Mouse (Mus musculus) urinary bladder, adult 2 months (tissue): ENCODE results near the gene Lrrc71. TPM values are rescaled to one million over a fixed set of nuclear protein-coding genes. Genes with fewer than 3 reads are reported as not detected.

Experiments
- DNase-seq: peaks from one replicate; pipeline ENCODE4 v3.0.0; 2022; ENCODE audit warnings: low spot score
- polyA plus RNA-seq: library from polyadenylated mRNA; depleted of rRNA; stranded (reverse); fragments of >200 nt; gene quantifications from 2 replicates; pipeline ENCODE4 v1.2.3, GENCODE M21; 2012

Lrrc71 gene
- polyA plus RNA-seq, 1 experiment = 0.19 TPM

DNA sequence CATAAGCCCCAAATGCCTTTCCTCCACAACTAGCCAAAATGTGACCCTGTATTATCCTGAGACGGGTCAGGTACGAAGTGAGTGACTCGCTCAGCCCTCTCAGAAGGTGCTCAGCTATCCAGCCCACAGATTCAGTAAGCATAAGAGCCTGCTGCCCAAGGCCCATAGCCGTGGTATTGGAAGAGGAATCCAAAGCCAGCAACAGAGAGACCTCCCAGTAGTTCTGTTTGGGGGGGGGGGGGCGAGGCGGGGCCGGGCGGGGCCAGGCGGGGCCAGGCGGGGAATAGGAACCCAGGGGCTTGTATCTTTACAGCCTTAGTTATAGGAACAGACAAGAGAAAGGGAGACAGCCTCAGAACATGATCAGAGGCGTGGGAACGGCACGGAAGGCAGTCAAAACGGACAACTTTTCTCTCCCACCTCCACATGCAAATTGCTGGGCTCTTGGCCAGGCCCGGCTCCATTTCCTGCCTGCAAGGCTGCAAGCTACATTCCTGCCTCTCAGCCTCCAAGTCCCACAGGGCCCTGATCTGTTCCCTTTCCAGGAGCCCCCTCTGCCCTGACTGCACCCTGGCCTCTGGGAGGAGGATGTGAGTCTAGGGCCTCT lies 15.4 kb upstream of the Lrrc71 start:
- DNase-seq = no peak

DNA sequence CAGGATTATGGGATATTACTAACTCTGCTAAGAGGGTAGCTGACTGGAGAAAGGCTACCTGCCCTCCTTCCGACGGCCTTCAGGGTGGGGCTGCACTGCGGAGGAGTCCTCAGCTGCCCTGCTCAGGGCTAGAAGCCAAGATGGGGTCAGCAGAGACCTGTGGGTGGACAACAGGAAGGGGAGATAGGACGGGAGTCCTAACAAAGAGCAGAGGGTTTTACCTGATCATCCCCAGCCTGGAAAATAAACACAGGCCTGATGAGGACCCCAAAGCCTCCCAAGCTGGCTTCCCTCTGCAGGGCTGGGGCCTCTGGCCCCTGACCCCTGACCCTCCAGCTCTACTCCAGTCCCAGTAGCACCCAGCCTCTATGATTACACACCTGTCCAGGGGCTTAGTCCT lies 14.8 kb upstream of the Lrrc71 start:
- DNase-seq = no peak

DNA sequence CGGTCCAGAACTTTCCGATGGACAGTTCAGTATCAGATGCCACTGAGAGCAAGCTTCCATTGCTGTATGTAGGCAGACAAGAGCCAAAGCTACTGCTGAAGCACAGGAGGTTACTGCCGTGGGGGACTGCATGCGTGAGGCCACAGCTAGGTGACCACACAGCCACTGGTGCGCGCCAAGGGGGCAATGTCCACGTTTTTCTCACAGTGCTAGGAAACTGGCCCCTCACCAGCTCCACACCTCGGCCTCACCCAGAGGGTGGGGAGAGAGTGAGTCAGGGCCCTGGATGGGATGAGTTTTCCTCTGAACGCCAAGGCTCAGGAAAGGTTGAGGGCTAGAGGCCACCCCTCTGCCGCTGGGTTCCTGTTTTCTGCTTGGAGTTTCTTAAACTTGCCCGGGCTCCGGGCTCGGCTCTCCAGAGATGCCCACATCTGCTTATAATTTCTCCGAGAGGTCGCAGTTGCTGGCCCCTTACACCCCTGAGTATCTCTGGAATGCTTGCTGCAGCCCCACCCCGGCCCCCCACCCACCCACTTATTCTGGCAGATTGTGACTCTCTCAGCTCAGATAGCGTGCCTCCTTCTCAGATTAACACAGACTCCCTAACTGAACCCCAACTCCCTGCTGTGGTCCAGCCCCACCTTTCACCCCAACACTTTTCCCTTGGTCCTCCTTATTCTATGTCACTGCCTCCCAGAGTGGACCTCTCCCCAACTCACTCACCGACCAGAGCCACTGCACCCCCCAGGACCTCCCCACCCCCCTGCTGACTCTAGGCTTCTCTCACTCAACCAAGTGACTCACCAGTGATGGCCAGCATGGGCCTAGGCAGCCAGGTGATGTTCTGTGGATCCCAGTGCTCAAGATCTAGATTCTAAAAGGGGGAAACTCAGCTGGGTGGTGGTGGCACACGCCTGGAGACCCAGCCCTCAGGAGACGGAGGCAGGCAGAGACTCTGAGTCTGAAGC lies 13.3 kb upstream of the Lrrc71 start:
- DNase-seq = no peak

DNA sequence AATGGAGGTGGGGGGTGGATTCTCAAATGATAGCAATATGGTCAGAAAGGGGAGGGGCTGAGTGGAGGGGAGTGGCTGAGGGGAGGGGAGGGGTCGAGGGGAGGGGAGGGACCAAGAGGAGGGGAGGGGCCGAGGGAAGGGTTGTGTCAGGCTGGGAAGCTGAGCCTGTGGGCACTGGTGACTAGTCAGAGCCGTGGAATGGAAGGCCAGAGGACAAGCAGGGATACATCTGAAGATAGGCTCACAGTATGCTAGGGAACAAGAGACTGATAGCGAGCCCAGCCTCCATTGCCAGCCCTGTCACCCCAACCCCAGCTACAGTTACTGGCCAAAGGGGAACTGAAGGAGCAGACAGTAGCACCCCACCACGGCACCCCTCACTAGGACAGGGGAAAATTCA lies 10.2 kb upstream of the Lrrc71 start:
- no peak for DNase-seq

DNA sequence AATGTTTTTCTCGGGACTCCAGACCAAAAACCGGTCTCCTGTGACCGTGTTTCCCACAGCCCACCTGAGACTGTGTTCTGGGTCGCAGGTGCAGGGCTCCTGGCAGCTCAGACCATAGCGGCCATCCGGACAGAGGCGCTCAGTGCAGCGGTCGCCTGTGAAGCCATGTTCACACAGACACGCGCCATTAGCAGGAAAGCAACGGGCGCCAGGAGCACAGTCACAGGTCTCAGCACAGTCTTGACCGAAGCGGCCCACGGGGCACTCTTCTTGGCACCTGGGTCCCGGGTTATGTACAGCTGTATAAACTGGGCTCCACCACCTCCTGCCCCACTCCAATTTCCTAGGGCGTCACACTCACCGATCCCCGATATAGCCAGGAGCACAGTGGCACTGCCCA lies 8.1 kb upstream of the Lrrc71 start:
- DNase-seq = no peak

DNA sequence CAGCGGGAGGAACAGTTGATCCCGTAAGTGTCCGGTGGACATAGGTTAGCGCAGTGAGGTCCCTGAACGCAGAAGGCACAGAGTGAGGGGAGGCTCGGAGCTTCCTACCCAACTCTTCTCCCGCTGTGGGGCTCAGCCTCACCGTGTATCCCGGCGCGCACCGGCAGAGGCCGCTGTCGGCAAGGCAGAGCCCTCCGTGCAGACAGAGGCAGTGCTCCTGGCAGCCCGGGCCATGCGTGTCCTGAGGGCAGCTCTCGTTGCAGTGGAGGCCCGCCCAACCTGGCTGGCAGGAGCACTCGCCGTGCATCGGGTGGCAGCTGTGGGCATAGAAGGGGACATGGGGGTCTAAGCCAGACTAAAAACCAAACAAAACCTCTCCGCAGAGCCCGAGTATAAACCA lies 7.5 kb upstream of the Lrrc71 start:
- peak; percentile 84 for DNase-seq

DNA sequence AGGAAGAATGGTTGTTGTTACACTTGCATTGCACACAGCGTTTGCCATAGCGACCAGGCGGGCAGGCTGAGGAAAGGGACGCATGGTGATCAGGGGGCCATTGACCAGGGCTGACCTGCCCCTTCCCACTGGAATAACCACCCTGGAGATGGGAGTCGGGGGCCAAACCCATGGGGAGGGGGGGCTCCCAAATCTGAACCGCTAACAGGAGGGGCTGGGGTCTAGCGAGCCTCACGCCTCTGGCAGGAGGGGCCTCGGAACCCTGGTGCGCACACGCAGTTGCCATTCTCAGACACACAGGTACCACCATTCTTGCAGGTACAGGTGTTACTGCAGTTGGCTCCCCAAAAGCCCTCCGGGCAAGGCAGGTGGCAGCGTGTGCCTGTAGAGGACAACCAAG lies 5.4 kb upstream of the Lrrc71 start:
- no peak for DNase-seq

DNA sequence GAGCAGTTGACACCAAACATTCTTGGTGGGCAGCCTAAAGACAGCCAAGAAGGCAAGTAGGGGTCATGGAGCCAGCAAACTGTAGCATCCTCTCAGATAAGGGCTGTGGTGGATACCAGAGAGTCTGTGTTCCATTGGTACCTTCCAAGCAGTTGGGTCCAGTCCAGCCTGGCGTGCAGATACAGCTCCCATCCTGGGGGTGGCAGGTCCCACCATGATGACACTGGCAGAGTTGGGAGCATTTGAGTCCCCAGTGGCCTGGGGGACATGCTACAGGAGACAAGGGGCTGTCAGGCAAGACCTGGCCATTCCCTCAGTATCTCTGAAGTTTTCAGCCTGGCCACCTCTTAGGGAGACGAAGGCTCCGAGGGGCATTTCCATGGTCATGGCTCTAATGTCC lies 4.1 kb upstream of the Lrrc71 start:
- DNase-seq = no peak

DNA sequence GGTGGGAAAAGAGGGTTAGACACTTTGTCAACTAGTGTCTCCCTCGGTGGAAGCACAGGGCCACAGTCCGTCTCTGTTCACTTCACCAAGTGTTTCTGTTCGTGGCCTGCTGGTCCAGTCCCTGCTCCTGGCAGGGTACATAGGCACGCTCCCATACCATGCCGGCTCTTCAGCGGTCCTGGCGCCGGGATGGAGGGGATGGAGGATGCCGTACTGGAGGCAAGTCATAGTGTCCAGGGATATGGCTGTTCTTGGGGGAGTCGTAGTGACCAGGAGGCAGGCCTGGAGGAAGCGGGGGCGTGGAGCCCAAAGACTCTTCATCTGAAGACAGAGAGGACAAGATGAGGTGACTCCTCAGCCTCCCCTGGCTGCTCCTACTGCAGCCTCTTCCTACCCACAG lies 1.6 kb upstream of the Lrrc71 start:
- DNase-seq = no peak

DNA sequence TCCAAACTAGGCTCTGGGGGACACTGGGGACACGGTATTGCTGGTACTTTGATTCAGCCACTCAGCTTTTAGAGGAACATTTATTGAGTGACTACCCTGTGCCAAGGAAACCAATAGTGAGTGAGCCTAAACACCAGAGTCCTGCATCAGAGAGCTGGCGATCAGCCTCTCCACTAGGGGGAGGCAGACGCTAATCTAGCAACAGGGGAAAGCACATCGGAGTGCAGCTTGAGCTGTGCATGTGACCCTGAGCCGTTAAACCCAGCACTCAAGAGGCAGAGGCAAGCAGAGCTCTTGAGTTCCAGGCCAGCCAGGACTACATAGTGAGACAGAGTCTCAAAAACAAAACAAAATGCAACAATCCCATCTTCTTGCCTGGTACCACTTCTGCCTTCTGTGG lies 611 bp upstream of the Lrrc71 start:
- no peak for DNase-seq

DNA sequence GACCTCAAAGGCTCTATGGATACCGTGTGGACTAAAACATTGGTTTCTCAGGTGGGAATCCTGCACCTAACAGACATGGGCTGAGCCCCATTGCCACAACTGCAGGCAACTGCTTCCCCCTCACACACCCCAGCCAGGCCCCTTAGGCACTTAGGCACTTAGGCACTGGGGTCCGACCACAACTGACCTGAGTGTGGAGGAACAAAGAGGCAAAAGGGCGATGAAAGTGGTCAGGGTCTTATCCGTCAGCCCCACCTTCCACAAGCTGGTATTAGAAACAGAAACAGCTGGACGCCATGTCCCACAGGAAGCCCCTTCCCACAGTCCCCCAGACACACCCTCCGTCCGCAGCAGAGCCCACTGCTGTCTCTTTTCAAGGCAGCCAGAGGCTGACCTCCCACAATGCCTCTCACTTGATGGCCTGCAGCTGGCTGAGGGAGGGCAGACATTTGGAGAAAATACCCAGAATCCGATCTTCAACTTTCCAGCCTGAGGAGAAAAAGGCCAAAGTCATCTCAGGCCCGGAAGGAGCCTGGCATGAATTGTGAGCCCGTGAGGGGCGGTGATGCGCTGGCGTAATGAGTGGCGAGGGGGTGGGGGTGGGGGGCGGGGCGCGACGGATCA lies 3.3 kb downstream of the Lrrc71 start:
- no peak for DNase-seq

DNA sequence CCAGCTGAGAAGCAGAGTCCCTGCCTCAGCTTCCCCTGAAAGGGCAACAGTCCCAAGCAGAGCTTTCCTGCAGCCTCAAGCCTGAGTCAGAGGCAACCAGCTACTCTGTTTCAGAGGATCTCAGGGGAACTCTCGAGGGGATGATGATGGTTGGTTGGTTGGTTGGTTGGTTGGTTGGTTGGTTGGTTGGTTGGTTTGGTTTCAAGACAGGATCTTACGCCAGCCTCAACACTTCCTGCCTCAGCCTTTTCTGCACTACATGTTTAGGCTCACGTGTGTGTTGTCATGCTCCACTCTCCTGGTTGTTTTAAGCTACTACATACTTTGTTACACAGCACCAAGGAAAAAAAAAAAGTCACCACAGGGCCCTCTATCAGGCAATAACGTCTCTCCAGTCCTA lies 4.5 kb downstream of the Lrrc71 start:
- DNase-seq = no peak

DNA sequence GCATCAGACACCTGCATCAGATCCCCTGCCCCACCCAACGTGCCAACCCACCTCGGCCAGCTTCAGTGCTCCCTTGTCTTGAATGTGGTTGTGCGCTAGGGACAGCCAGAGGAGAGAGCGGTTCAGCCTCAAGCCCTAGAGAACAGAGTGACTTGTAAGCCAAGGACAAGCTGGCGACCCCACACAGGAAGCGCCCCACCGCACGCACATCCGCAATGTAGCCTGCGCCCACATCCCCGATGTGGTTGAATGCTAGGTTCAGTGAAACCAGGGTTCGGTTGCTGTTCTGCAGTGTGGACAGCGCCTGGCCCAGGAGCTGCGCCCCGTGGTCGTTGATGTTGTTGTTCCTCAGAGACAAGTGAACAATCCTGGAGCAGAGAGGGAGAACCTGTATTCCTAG lies 5.7 kb downstream of the Lrrc71 start:
- no peak for DNase-seq

DNA sequence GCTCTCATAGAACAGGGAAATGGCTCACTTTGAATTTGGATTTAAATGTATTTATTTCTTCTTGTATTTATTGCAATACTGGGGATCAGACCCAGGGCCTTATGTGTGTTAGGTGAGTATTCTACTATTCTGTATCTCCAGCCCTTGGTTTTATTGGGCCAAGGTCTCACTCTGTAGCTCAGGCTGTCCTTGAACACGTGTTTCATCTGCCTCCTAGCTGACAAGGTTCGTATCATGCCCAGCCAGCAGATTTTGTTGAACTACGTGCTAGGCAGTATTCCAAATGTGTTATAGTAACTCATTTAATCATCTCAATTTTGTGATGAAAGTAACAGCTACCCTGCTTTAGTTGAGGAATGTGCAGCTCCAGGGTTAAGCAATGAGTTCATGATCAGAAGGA lies 6.4 kb downstream of the Lrrc71 start:
- no peak for DNase-seq

DNA sequence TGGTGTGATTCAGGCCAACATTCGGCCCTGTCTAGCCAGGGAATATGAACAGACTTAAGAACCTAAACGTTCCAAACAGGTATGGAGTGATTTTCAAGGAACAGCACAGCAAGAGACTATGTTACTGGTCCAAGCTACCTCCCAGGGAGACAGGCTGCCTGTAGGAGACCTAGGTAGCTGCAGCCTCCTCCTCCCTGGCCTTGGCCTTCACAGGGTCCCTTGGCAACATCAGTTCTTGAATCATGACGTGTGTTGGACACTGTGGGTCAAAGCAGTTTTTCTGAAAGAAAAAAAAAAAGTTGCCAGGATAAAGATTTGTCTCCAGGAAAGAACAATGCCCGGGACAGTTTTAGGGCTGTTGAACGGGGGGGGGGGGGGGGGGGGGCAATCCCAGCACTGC lies 9.5 kb downstream of the Lrrc71 start:
- DNase-seq = no peak

DNA sequence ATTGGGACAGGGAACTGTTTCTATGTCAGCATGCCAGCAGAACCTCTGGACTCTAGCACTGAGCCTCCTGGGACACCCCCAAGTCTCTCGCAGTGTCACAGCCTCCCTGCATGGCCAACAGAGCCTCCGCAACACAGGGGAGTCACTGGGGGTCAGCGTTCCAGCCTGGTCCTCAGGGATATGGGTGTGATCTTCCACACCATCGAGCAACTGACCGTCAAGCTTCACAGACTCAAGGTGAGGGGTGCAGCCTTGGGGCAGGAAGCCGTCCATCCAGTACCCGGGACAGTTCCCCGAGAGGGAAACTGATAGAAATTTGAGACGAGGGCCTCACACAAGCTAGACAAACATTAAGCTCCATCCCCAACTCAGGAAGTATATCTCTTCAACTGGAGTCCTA lies 13.1 kb downstream of the Lrrc71 start:
- no peak for DNase-seq

DNA sequence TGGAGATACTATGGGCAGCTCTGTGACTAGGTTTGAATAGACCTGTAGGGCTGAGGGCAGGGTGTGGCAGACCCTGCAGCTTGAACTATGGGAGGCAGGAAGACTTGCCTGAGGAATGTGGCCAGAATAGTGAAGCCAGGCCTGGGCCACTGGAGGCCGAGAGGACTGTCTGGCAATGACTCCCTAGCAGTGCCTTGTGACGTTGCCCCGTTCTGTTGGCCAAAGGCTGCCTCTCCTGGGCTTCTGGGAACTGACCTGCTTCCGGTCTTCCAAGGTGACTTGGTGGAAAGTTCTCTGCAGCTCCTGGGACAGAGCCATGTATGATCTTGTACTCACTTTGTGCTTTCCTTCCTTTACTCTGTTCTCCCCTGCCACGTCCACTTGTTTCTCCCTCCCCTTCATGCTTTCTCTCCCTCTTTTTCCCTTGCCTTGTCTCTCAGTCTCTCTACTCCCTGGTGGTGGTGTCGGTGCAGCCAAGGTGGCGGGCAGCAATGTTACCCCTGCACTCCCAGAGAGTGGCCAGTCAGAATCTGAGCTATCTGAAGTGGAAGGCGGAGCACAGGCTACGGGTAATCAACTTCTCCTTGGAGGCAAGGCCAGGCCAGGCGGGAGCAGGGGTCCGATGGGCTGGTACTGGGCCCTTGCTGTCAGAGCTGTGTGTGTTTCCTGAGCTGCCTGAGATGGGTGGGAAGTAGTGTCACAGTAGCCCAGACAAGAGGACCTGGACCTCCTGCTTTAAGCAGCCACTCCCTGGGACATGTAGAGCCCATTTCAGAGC lies 14.3 kb downstream of the Lrrc71 start:
- DNase-seq = no peak

DNA sequence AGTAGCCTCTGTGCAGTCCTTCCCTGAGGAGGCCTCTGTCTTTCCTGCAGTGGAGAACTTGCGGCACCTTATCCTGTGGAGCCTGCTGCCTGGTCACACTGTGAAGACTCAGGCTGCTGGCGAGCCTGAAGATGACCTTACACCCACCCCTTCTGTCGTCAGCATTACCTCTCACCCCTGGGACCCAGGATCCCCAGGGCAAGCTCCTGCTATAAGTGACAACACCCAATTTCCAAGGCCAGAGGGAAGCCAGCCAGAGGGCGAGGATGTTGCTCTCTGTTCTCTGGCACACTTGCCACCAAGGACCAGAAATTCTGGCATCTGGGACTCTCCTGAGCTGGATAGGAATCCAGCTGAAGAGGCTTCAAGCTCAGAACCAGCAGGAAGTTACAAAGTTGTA lies 15.3 kb downstream of the Lrrc71 start:
- DNase-seq = no peak

DNA sequence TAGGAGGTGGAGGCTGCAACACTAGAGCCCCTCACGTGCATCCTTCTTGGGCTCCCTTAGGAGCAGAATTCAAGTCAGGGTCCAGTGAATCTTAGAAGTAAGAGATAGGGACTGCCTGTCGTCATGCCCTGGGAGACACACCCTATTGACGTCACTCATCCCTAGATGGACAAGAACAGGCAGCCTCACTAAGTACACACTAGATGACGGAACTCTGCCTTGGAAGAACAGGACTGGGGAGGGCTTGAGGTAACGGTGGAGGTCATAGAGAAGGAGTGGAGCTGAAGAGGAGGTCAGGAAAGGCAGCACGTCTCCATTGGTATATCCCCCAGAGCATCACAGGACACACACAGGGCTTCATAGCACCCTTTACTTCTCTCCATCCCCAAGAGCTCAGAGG lies 19.7 kb downstream of the Lrrc71 start:
- DNase-seq = peak; percentile 10

DNA sequence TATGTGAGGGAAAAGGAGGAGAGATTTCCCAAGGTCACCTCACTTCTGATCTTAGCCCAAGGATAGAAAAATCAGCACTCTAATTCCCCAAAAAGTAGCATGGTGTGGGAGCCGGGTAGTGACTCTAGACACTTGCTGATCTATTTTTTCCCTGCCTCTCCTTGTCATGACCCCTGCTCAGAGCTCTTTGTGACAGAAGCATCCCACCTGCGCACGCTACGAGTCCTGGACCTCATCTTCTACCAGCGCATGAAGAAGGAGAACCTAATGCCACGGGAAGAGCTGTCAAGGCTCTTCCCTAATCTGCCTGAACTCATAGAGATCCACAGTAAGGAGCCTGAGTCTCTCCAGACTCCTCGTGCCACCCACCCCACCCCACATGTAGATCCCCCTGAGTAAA lies 22.2 kb downstream of the Lrrc71 start:
- DNase-seq = peak; percentile 6

DNA sequence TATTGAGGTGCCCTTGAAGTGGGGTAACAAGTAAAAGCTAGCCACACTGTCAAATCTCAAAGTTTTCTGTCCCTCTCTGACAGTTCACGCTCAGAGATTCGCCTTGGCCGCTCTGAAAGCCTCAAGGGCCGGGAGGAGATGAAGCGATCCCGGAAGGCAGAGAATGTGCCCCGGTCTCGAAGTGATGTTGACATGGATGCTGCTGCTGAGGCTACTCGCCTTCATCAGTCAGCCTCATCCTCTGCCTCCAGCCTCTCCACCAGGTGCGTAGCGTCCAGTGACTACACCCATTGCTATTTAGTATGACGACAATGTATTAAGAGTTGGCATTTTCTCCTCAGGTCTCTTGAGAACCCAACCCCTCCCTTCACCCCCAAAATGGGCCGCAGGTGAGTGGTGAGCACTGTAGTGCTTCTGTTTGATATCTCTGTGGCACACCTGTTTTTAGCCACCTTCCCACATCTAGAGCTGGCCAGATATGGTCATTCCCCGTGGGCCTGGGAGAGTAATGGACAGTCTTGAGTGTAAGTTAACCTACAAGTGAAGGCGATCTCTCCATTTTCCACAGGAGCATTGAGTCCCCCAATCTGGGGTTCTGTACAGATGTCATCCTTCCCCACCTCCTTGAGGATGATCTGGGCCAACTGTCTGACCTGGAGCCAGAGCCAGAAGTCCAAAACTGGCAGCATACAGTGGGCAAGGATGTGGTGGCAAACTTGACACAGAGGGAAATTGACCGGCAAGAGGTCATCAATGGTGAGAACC lies 22.8 kb downstream of the Lrrc71 start:
- DNase-seq = peak; percentile 11
